In the genomic region with DNA sequence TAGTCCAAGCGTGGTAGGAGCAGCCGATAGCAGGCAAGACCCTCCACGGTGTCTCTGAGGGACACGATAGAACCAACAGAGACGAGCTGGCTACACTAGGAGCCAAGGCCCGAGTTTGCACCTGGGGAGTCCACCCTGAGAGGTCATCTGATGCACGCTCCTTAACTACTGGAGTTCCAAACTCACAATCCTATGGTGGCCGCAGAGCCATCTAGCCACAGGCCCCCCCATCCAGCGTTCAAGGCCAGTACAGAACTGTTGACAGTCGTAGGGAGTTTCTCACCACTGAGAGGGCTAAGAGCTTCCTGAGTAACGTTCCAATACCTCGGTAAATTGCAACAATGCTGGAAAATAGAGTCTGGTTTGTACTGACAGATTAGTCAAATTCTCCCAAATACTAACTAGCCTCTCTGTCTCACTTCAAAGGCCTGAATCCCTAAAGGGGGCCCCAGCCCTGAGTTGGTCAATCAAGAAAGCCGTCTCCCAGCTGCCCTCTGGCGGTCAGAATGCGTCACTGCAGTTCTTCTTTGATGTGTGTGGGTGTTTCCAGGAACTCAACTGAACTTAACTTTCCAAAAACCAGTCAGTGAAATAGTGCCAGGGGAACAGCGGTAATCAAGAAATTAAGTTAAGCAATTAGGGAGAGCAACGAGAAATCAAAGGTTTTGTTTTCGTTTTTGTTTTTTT, we compare ENCODE assay signal across 8 mouse cellular contexts. TPM values are rescaled to one million over a fixed set of nuclear protein-coding genes. Genes with fewer than 3 reads are reported as not detected.
A peak's percentile ranks its signal among the peaks of the same experiment; 100 is the strongest.
DNase-seq lines count a peak whose midpoint lies in the region.

No protein-coding gene starts in this region.

- DNase-seq in 3134 (ENCODE audit: extremely low read depth, insufficient read length, low spot score), result peak; percentile 16
- DNase-seq in Muller cell, postnatal 12 days (ENCODE audit: inconsistent ontology term), result peak; percentile 84
- peak; percentile 85 to 89 for DNase-seq in cerebellum, postnatal 14 days
- DNase-seq in gastrocnemius, adult 8-10 months (ENCODE audit: low spot score in 2 of 2), result peak; percentile 70 to 74
- peak; percentile 80 for DNase-seq in kidney, adult 18-20 months
- DNase-seq in left cerebral cortex, postnatal 4 days, result peak; percentile 83
- DNase-seq in naive thymus-derived CD4-positive, alpha-beta T cell, adult 2 months (ENCODE audit: low read depth), result peak; percentile 82
- peak; percentile 81 for DNase-seq in testis, postnatal 14 days (ENCODE audit: low spot score)

- intact Hi-C loops in left cerebral cortex, postnatal 4 days (cut with DNase I), result loop anchor here (5.0 kb wide), 2 partner anchors 306 to 321 kb away; no protein-coding TSS in a partner anchor

RNA-seq across cellular contexts. Expression of gene Ctdspl, which starts 18.2 kb away (rescaled TPM):
- 1 to 10 TPM; 2.0 to 4.7 (median 3.1) TPM for total RNA-seq in gastrocnemius, adult 8-10 months (2022)
- 10 to 100 TPM; 18.3 to 19.6 TPM for total RNA-seq in left cerebral cortex, postnatal 4 days (2021)

Comparison
In these comparisons a context has a peak if more than half of its experiments do, and no peak if none do; other contexts are left out.
1. Peak in every context shown above with its lines: DNase-seq.
2. DNase-seq: peak in every context shown above with its lines; median percentile 87 in cerebellum, postnatal 14 days; 84 in Muller cell, postnatal 12 days; 83 in left cerebral cortex, postnatal 4 days; 82 in naive thymus-derived CD4-positive, alpha-beta T cell, adult 2 months; 81 in testis, postnatal 14 days; 80 in kidney, adult 18-20 months; 72 in gastrocnemius, adult 8-10 months; 16 in 3134.